10 mouse cellular contexts compared by ENCODE assay signal in the genomic region with DNA sequence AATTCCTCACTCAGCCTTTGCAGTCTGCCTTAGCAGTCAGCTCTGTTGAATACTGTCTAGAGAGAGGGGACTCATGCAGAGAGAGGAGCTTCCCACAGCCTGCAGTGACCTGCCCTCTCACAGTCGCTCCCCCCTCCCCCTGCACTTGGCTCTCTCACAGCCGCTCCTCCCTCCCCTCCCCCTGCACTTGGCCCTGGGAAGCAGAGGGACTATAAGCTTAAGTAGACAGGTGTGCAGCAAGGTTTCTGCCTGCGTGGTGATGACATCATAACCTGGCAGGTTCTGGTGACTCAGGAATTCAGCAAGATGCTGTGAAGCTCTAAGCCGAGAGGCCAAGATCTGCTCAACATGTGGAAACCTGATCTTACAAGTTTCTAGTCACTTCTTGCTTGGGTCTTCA.
DNase-seq lines count a peak whose midpoint lies in the region; ATAC-seq lines count a peak whose summit lies in the region.
"Had no signal": no experiment of that assay in that cellular context is flagged by ENCODE, and none has a peak within 500 bp of the region (broad histone marks: within the 10 kb centered on the region; RNA-seq: fewer than 3 reads in every experiment).

No protein-coding gene starts in this region.

- no peak overlapping the region for H3K9ac ChIP-seq in kidney, embryonic 15.5 days
- H3K9ac ChIP-seq: heart, embryonic 15.5 days had no signal

- H3K4me1 ChIP-seq in embryonic facial prominence, embryonic 10.5 days = peaks cover 22% of the 10 kb centered on the region
- peaks cover 32% of the 10 kb centered on the region for H3K4me1 ChIP-seq in kidney, embryonic 15.5 days

- H3K27me3 ChIP-seq in embryonic facial prominence, embryonic 10.5 days (replicated peaks; ENCODE audit: low read depth, poor library complexity, severe bottlenecking) = no peaks in the 10 kb centered on the region
- no peaks in the 10 kb centered on the region for H3K27me3 ChIP-seq in kidney, embryonic 15.5 days
- H3K27me3 ChIP-seq: heart, embryonic 15.5 days had no signal

- H3K4me2 ChIP-seq in kidney, embryonic 15.5 days = no peak overlapping the region
- H3K4me2 ChIP-seq: heart, embryonic 15.5 days had no signal

- peak; percentile 21 for DNase-seq in heart, postnatal 4 days
- DNase-seq in heart, postnatal 36 days = no peak
- peak; percentile 63 for DNase-seq in embryonic facial prominence, embryonic 10.5 days (ENCODE audit: low spot score)
- peak; percentile 40 for DNase-seq in lung, postnatal 36 days
- no peak for DNase-seq in adrenal gland, postnatal 10 days
- DNase-seq in cerebellum, adult 8-10 months = no peak
- DNase-seq: thymus, adult 2 months had no signal

- H3K4me3 ChIP-seq in embryonic facial prominence, embryonic 10.5 days = no peak overlapping the region
- no peak overlapping the region for H3K4me3 ChIP-seq in kidney, embryonic 15.5 days (replicated peaks)
- H3K4me3 ChIP-seq: heart, embryonic 15.5 days had no signal

- WGBS in embryonic facial prominence, embryonic 10.5 days = 8% methylated on average over 4 of the region's 4 CpGs
- WGBS in kidney, embryonic 15.5 days = 4% methylated on average over 4 of the region's 4 CpGs

- H3K36me3 ChIP-seq in embryonic facial prominence, embryonic 10.5 days (replicated peaks) = no peaks in the 10 kb centered on the region
- H3K36me3 ChIP-seq in kidney, embryonic 15.5 days = no peaks in the 10 kb centered on the region
- H3K36me3 ChIP-seq: heart, embryonic 15.5 days had no signal

- no peak overlapping the region; the same call in 1 of the 2 replicates for H3K27ac ChIP-seq in embryonic facial prominence, embryonic 10.5 days (replicated peaks)
- H3K27ac ChIP-seq in kidney, embryonic 15.5 days = peak overlapping the region; percentile 60
- H3K27ac ChIP-seq: heart, embryonic 15.5 days had no signal

- peak; percentile 84 for ATAC-seq in kidney, embryonic 15.5 days (replicated peaks; ENCODE audit: low FRiP score)
- no peak for ATAC-seq in CD4-positive, CD25-positive, alpha-beta regulatory T cell, adult 4 months

- intact Hi-C loops in heart, postnatal 36 days (cut with DNase I) = no loop called here

- H3K9me3 ChIP-seq in embryonic facial prominence, embryonic 10.5 days = no peaks in the 10 kb centered on the region
- H3K9me3 ChIP-seq in kidney, embryonic 15.5 days (replicated peaks) = no peaks in the 10 kb centered on the region

Comparison
In these comparisons a context has a peak if more than half of its experiments do, and no peak if none do; other contexts are left out.
1. DNase-seq: peak in heart, postnatal 4 days (single experiment), embryonic facial prominence, embryonic 10.5 days (single experiment) and lung, postnatal 36 days (single experiment); none in heart, postnatal 36 days (0 of 2), adrenal gland, postnatal 10 days (single experiment) and cerebellum, adult 8-10 months (single experiment).